Mouse (Mus musculus) 3134 (cell line): Measurements from ENCODE around the gene Prpf19.

ENCODE experiments used
- DNase-seq: peaks from one replicate; pipeline ENCODE4 v3.0.0-alpha.2; 2011; ENCODE audit warnings: low spot score; ENCODE audit not compliant: insufficient read length; ENCODE audit errors: extremely low read depth

Prpf19 gene

DNA sequence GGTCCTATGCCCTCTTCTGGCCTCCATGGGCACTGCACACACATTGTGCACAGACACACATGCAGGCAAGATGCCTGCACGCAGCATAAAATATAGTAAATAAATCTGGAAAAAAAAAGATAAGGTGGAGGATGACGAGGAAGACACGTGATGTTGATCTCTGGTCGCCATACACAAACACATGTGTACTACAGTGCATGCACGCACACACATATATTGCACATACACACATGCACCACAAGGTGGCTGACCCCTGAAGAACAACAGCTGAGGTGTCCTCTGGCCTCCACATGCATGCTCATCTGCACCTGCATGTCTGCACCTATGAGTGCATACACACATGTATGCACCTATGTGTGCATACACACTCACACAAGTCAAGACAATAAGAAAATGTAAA, 41.0 kb downstream of the Prpf19 start:
- no peak for DNase-seq

DNA sequence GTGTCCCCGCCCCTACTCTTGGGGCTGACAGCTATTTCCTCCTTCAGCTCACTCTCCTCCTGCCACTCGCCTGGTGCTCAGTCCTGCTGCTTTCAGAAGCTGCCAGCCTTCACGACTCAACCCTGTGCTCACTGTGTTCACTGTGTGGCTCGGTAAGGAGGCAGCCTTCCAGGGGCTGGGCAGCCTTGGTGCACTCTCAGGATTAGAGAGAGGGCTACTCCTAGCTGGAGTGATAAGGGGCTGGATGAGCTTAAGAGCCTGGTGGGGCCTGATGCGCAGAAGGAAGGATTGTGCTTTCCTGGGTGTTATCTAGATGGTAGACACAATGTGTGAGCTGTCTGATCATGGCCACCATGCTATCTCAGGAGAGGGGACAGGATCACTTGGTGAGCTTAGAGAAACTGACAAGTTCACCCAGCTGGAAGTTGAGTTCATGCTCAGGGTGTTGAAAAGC, 42.1 kb downstream of the Prpf19 start, which contains the start of gene Ptgdr2:
TSS of gene Ptgdr2 (plus strand) at position 51 of the 454 bp plus-strand sequence.
- DNase-seq = no peak

DNA sequence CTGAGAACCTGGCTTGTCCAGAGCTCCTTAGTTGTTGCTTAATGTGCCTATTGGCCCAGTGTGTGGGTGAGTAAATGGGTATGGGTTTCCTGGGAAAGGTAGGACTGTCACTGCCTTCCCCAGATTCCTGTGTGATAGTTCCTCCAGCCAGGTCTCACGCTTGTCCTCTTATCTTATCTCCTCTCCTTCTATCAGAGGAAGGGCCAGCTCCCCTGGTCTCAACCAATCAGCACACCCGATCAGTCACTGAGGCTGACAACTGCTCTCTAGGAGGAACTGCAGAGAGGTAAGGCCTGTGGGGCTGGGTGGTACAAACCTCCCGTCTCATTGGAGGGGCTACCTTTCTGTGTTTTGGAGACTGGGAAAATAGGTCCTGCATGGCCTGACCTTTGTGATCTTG, 43.7 kb downstream of the Prpf19 start:
- DNase-seq = no peak

DNA sequence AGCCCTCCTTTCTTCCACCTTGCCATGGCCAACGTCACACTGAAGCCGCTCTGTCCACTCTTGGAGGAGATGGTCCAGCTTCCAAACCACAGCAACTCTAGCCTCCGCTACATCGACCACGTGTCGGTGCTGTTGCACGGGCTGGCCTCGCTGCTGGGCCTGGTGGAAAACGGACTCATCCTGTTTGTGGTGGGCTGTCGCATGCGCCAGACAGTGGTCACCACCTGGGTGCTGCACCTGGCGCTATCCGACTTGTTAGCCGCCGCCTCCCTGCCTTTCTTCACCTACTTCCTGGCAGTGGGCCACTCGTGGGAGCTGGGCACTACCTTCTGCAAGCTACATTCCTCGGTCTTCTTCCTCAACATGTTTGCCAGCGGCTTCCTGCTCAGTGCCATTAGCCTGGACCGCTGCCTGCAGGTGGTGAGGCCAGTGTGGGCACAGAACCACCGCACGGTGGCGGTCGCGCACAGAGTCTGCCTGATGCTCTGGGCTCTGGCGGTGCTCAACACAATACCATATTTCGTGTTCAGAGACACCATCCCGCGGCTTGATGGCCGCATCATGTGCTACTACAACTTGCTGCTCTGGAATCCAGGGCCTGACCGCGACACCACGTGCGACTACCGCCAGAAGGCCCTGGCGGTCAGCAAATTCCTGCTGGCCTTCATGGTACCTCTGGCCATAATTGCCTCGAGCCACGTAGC, 45.2 kb downstream of the Prpf19 start:
- peak; percentile 21 for DNase-seq

DNA sequence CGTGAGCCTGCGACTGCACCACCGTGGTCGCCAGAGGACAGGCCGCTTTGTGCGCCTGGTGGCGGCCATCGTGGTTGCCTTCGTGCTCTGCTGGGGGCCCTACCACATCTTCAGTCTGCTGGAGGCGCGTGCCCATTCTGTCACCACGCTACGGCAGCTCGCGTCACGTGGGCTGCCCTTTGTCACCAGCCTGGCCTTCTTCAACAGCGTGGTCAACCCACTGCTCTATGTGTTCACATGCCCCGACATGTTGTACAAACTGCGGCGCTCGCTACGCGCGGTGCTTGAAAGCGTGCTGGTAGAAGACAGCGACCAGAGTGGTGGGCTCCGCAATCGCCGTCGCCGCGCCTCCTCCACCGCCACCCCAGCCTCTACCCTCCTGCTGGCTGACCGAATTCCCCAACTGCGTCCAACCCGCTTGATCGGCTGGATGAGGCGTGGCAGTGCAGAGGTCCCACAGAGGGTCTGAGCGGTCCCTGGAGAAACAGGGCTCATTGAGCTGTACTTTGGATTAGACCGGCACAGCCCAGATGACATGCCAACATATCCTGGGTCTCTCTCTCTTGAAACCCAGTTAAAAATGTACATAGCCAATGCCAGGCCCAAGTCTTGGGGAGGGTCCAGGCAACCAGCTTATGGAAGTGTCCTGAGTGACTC, 45.9 kb downstream of the Prpf19 start:
- DNase-seq = peak; percentile 22

DNA sequence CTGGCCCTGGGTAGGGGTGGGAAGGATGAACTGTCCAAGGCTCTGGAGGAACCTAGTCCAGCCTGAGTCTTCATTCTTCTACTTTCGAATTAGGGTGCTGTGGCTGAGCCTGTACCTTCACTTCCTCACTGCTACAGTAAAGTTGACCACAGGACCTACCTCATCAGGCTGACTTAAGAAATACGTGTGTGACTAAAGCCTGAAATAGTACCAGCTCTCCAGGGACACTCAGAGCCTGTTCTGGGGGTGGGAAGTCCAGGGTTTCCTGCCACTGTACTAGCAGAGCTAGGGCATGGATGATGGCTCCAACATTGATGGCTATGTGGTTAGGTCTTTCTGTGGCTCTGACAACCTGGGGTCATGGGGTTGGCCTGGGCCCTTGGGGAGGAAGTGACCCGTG, 48.9 kb downstream of the Prpf19 start:
- DNase-seq = no peak

DNA sequence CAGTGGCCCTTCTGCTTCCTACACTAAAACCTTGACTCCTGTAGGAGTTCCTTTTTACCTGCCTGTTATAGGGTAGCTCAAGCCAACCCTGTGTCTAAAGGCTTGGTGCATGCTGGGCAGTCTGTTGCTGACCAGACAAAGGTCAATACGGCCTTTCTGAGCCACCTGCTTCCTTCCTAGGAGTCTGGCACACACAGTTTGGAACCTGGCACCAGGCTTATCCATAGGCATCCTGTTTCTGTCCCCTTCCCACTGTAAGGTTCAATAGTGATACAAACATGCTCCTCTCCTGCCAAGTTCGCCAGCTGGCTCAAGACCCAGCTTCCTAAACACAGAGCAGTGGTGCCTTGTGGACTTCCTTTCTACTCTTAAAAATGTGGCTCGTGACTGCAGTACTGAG, 51.5 kb downstream of the Prpf19 start:
- no peak for DNase-seq

DNA sequence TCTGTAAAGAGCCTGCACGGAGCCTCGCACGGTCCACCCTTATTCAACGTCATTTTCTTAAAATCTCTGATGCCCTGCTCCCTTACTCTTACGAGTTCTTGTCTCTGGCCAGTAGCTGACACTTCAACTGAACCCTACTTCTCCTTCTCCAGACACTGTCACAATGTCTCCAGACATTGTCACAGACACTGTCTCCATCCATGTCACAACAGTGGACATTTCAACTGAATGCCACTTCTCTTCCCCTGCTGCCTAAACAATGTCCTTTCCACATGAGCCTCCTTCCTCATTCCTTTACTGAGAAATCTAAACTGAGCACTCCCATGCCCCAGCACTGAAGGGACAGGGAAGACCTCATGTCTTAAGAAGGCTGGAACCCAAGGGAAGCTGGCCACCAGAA, 52.2 kb downstream of the Prpf19 start:
- no peak for DNase-seq

DNA sequence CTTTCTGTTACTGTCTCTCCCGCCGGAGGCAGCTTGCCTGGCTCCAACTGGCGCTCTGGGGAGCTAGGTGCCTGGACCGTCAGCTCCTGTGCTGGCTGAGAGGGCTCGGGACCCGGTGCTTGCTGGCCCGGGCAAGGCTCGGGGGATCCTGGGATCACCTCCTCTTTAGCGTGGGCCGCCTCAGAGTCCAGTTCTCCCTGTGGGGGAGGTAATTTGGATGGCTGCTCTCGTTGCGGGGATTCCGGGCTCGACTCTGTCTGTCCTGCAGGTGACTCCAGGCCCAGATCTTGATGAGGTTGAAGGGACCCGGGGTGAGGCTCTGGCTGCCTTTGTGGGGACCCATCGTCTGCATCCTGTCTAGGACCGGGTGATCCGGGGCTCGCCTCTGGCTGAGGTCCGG, 53.4 kb downstream of the Prpf19 start:
- peak; percentile 30 for DNase-seq

DNA sequence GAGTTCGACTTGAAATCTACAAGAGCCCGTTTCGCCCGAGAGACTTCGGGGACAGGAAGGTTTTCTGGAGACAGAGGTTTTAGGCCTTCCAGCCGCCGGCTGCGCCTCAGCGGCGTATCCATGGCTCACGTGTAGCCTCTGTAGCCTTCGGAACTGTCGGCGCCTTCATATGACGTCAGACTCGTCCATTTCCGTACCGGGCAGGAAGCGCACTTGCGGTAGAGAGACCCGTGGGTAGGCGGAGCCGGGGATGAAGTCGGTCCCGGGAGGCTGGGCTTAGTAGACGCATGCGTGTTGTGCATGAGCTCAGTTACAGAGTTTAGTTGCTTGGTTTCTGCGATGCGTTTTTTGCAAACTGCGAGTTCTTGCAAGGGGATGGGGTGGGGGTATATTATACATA, 54.1 kb downstream of the Prpf19 start, which contains the start of gene Ccdc86:
TSS of gene Ccdc86 (minus strand) at position 155 of the 400 bp plus-strand sequence.
- peak; percentile 92 for DNase-seq

DNA sequence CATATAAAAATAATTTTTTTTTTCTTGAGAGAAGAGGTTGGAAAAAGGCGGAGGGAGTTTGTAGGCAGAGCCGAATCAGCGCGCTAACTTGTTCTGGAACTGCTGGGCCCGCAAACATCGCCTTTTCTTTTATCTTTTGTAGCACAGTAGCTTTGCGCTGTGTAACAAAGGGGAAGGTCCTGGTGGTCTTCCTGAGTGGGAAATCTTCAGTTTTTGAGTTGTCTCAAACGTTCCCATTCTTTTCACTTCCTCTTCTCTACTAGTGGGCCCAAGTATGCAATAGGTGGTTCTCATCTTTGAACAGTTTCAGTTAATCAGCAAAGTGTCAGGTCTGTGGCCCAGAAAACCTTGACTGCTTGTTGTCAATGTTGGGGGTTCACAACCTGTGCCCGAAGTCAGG, 54.5 kb downstream of the Prpf19 start:
- DNase-seq = no peak

DNA sequence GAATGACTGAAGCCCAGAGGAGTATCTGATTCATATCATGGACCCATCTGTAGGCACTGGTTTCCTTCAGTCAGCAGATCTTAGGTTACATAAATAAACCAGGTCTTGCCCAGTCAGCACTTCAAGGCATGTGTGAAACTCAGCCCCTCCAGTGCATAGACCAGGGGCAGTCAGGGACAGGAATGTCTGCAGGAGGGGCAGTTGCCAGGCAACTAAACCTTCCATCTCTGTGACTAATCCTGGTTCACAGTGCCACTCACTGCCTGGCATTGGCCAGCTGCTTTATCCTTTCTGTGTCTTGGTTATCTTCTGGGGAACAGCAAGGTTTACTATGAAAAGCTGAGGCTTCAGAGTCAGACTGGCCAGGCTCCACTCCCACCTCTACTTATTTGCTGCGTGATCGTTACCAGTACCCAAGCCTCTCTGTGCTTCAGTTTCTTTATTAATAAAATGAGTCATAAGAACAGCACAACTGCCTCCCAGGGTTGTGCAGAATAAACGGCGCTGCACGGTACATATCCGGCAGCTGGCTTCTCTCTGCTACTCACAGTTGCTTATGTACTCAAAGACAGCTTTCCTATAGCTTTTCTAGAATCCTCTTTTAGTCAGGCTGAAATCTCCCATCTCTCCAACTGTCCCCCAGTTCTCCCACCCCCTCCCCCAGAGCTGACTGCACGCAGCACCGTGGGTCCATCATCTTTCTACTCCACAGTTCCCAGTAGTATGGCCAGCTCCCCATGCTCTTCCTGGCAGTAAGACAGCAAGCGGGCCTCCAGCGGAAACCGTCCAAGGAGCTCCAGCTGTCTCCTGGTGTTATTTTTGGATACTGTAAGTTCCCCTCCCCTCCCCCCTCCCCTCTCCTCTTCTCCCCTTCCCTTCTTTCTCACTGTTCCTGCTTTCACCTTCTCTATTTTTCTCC, 57.2 kb downstream of the Prpf19 start:
- DNase-seq = peak; percentile 47
